Mouse (Mus musculus) brain, embryonic 14.5 days (tissue): Measurements from ENCODE around the gene Wdr20.

ENCODE experiments used
- CTCF ChIP-seq: fragments of 200-500 bp; IDR thresholded peaks from 2 replicates; pipeline ENCODE4 v1.5.1; 2012; ENCODE audit warnings: inconsistent platforms, mild to moderate bottlenecking, moderate library complexity, borderline replicate concordance; ENCODE audit not compliant: insufficient read depth, insufficient read length; ENCODE audit errors: extremely low read depth
- POLR2A ChIP-seq: fragments of 200-500 bp; IDR thresholded peaks from 2 replicates; pipeline ENCODE4 v1.6.1; 2012; ENCODE audit warnings: mild to moderate bottlenecking, inconsistent platforms, borderline replicate concordance; ENCODE audit not compliant: poor library complexity, insufficient read depth, insufficient read length, severe bottlenecking; ENCODE audit errors: extremely low read depth

DNA sequence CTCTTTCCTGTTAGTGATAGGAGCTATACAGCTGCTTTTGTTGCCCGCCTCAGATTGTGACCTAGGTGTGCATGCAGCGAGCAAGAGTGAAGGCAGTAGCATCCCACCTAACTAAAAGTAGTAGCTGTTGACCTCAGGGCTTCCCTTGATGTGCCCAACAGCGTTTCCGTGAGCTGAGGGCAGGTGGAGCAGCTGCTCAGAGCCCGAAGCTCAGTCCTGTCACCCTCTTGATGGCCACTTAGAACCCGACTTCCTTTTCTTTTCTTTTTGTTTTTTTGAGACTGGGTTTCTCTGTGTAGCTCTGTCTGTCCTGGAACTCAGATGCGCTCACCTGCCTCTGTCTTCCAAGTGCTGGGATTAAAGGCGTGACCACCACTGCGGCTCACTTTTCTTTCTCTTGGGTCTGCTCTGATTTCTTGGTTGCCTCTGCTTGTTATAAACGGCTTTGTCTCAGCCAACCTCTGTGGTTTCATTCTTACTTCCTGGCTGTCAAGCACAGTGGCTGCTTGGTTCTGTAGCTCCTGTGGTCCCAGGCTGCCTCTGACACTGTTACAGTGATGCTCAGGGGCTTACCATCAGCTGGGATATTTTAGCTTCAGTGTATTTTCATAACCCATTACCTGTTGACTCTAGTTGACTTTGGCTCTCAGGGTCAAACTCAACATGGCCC is 13.2 kb downstream of the Wdr20 start:
- TF ChIP-seq POLR2A (no peak), CTCF (no peak)
